Mouse (Mus musculus): ENCODE measurements at regions not wholly inside any gene's neighbourhood (a gene's known extent, or its start where the extent isn't known, plus 50 kb on each side); places are given as distances from the start of the nearest gene placed in this dataset.

DNA sequence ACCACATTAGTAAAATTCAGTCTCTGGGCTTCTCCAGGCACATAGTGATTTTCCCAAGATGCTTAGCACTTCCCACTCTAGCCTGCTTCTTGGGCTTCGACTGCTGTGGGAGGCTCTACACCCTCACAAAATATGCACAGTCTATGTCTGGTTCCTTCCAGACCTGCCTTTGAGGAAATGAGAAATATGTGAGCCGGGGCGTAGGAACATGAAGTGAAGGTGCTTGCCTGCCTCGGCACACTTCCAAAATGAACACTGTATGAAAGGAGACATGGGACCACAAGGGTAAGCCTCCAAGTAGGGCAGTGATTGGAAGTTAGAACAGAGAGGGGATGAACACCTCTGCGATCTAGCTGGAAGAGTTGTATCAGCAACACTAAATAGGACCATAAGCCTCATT is 54.5 kb downstream of the Gm10260 start:
- no peak for DNase-seq (ENCODE audit: inconsistent ontology term)

DNA sequence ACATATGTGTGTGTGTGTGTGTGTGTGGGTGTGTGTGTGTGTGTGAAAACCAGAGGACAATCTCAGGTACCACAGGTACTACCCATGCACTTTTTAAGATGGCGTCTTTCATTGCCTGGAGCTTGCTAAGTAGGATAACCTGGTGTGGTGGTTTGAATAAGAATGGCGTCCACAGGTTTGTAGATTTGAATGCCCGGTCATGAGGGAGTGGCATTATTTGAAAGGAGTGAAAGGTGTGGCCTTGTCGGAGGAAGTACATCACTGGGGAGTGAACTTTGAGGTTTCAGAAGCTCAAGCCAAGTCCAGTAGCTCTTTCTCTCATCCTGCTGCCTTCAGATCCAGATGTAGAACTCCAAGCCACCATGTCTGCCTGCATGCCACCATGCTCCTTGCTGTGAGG is 55.9 kb downstream of the Gm10260 start:
- no peak for DNase-seq (ENCODE audit: inconsistent ontology term)

DNA sequence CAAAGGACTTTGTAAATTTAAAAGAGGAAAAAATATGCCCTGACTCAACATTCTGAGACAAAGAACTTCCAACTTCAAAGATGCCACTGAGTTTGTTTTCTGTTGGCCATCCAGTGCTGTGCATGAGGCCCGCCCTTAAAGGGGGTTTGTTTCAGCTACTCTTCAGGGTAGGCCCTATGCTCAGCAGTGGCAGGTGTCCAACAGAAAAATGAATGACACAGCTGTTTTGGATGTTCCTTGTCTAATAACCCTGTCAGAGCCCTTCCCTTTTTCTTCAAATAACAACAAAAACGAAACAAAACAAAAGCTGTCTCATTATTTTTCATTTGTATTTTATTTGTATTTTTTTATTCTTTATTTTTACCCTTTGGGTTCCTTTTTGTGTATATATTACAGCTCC is 61.5 kb downstream of the Gm10260 start:
- DNase-seq (ENCODE audit: inconsistent ontology term), result no peak

DNA sequence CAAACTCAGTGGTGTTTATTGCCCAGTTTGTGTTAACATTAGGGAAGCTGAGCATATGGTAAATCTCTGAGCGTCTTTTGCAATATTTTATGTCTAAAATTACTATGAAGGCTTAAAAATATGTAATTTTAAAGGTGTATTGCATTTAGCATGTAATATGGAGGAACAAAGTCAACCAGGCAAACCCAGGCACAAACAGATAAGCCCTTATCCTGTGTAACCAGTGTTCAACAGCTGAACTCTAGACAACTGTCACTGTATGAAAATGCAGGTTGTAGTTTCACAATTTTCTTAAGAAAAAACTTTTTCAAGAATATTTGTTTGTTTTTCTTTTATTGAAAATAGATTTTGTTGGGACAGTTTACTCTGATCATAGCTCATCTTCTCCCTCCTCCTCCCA is 62.1 kb downstream of the Gm10260 start:
- DNase-seq (ENCODE audit: inconsistent ontology term), result no peak

DNA sequence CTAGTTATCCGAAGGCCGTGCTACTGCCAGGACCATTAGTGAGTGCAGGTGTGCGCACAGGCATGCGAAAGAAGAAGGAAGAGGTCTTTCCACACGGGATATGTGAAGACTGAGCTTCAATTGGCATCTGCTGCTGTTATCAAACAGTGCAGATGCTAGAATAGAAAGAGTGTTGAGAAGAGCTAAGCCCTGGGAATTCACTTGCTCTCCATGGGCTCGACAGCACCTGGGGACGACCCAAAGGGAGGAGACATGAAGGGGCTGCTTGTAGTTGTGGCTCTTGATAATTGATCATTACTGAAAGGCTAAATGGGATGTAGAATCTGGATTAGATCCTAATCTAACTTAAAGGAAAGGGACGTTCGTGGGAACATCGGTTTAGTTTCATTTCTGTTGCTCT is 63.2 kb downstream of the Gm10260 start:
- no peak for DNase-seq (ENCODE audit: inconsistent ontology term)

DNA sequence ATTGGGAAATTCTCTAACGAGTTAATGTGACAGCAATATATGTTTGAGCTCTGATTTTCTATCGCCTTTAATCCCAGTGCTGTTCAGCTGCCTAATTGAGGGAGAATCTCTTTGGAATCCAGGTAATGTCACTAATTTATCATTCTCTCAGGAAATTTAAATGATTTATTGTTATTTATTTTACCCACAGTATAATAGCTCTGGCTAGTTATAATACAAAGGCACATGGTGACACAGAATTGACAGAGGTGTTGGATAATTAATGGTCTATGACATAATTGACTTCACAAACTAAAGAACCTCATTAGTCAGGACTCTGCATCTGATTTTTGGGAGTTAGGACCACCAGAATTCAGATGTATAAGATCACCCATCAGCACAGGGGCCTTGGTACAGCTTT is 65.4 kb downstream of the Gm10260 start:
- DNase-seq (ENCODE audit: inconsistent ontology term), result no peak

DNA sequence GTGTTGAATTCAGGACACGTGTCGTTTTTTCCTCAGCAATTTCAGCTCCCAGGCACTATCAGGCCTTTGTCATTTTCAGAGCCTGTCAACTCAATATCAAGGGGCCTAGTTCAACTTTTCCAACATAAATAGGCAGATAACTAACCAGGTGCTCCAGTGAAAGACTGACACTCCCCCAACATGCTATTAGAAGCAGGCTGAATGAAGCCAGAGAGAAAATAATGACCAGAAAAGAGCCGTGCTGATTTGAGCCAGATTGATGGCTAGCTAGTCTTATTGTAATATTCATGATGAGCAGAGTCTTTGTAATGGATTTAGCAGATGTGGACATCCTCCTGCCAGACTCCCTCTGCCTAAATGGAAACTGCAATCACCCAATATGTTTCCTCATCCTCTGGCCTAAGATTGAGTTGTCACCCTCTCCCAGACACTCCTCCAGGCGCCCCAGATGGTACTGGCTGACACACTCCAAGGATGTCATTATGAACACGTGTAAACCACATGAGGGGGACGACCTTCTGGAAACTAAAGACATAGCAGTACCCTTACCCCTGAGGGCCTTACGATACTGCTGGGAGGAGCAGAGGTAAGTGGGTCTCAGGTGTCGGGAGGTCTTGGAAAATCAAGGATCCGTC is 66.0 kb downstream of the Gm10260 start:
- no peak for DNase-seq (ENCODE audit: inconsistent ontology term)

DNA sequence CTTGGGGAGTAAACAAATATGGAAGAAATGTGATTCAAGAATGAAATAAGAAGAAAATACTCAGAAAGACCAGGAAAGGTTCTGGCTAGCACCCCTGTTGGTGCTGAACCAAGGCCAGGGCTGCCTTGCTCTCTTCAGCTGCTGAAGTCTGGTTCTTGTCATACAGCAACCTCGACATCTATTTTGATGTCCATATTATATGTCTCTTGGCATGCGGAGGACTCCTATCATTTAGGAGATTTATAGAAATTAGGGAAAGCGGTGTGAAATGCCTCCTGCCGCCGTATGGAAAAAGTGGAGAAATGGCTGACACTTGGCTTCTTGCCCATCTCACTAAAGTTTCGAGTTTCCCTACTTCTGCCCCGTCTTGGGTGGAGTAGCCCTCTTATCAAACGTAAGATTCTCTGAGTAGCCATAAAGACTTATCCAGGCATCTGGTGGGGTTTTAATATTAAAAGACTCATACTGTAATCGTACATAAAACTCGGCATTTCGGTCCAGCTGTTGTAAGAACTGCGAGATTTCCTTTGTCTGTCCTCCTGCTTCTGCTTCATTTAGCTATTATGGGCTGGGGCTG is 72.0 kb downstream of the Gm10260 start:
- DNase-seq (ENCODE audit: inconsistent ontology term), result no peak

DNA sequence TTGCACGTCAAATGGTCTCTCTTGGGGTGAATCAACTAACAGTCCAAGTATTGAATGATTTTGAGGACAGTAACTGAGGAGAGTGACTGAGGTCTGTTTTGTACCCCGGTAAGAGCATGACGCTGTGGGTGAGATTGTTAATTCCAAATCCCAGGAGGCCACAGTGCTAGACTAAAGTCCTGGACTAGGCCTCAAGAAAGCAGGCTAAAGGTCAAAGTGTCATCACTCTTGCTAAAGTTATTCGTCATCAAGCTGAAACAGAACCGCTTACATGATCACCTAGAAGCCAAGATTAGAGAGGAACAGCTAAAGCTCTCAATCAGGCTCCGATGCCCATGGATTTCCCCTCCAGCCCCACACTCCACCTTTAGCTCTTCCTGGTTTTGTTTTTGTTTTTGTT is 76.6 kb downstream of the Gm10260 start:
- DNase-seq (ENCODE audit: inconsistent ontology term), result no peak

DNA sequence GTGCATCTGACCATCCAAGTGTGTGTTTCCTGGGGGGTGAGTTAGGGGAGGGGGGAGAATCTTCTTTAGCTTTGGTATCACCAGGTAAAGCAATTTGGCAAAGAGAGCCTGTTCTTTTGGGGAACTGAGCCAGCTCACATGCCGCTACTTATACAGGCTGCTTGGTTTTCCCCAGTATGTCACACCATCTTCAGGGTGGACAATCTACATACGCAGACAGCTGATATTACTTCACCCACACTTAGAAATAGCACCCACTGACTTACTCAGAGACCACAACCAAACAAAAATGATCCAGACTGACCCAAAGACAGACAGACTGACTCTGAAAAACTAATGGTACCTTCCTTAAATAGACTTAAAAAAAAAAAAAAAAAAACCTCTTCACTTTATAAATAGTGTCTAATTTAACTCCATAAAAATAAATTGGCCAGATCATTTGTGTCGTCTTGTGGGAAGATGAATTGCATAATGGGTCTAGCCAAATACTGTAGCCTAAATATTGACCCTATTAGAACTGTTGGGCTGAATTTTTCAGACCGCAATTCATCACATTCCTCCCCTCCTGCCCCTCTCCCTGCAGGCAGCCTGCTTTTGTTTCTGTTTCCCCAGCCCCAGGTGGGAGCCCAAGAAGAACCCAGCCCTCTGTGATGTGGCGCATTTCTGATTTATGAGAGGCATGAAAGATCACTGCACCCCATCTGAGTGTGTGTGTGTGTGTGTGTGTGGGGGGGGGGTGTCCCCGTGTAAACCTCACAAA is 79.0 kb downstream of the Gm10260 start:
- DNase-seq (ENCODE audit: inconsistent ontology term), result peak; percentile 87

DNA sequence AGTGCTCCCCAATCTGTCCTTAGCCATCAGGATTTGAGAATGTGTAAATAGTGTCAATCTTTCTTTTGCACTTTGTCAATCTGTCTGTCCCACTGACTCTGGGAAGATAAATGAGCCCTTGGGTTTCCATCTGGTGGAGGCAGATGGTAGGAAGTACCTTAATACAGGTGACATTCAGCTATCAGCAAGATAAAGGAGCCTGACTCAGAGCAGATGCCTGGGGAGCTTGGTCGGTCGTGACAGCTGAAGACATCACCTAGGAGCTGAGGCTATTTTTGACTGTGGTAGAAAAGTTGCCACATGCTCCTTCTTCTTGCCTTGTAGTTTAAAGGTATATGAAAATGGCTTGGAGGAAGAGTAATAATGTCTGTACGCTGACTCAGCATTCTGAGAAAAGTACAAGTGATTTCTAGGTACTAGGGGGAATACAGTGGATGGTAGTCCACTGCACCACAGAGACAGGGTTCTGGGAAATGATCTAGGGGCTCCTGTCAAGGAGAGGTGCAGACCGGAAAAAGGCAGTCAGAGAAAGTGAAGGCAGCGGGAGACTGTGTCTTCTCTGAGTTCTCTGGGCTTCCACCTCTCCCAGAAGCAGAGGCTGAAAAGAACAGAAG is 80.0 kb downstream of the Gm10260 start:
- no peak for DNase-seq (ENCODE audit: inconsistent ontology term)

DNA sequence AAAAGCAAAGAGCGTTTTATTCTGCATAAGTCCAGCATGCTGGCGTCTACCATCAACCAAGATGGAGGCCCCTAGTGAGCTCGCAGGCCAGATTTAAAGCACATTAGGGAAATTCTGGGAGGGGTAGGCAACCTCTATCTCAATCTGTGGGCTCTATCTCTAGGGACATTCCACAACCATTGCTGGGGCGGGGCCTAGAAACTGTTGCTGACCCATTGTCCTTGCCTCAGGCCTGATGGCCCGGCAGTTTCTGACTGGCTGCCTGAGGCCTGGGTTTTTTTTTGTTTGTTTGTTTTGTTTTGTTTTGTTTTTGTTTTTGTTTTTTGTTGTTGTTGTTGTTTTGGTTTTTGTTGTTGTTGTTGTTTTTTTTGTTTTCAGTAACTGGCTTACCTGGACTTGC is 81.4 kb downstream of the Gm10260 start:
- DNase-seq (ENCODE audit: inconsistent ontology term), result no peak

DNA sequence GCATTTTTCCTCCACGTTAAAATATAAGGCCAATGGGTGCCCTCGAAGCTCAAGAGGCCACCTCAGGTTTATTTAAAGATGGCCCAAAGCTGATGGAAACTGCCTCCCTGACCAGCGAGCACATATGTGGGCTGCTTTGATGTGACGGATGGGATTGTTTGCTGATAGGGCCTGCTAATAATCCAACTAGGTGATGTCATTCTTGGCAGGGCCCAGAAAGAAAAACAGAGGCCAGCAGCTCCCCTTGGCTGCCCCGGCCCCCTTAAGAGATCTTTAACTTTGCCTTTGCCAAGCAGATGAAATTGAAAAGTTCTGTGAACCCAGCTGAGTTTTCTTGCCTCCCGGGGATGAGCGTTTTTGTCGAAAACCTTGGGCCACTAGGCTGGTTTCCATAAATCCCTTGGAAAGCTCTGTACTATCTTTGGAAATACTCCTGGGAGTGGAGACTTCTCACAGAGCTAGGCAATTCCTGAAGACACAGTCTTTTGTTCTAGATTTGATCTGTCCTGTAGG is 83.8 kb downstream of the Gm10260 start:
- DNase-seq (ENCODE audit: inconsistent ontology term), result no peak

DNA sequence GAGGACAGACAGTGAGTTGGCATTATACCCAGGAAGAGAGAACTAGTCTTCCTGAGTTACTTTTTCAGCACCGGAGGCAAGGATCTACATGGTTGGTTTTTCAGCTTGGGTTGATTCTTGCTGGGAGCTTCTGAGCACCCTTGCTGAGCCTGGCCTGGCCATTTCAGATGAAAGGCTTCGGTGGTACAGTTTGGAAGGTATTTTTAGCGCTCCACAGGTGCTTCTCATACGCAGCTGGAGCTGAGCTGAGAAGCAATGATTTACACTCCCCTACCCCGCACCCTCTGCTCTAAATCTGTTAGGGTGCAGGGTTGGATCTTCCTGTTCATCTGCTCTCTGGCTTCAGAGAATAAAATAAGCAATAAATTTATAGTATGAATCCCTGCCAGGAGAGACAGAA is 87.3 kb downstream of the Gm10260 start:
- DNase-seq (ENCODE audit: inconsistent ontology term), result no peak

DNA sequence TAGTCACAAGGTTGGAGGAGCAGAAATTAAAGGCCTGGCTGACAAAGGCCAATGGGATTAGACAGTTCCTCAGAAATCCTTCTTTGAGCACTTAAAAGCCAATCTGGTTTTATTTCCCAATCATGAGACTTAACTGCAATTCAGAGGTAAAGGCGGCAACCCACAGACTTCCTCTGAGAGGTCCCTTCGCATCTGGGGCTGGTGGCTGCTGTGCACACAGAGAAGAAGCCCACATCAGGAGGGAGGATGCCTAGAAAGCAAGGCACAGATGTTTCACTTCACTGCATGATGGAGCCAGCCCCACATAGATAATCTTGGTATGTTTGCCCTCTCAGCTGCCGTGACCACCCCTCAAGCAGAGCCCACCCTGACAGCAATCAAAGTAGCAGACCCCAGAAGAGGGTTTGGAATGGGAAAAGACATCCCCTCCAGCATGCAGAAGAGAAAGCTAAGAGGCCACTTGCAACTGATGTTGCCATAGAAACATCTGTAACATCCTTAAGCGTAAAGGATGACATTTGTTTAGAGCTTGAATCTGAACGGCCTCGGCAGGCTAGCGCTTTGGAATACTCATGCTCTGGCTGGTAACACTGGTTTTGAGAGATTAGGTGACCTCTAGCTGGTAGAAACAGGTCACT is 88.3 kb downstream of the Gm10260 start:
- DNase-seq (ENCODE audit: inconsistent ontology term), result no peak

DNA sequence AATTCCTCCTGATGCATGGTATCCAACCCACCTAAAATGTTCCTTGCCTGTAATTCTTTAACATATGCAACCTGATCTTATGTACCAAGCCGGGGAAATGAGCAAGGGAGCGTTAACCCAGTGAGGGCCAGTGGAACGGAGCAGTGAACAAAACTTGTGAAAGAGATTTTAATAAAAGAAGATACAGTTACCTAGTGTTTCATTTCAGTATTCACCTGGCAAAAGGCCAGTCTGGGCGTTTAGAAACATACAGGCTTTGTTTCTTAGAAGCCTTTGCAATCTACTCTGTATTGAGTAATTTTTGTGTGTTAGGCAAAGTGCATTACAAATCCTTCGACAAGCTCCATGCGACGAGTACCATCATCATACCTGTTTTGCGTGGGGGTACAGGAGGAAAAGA is 91.1 kb downstream of the Gm10260 start:
- DNase-seq (ENCODE audit: inconsistent ontology term), result no peak

DNA sequence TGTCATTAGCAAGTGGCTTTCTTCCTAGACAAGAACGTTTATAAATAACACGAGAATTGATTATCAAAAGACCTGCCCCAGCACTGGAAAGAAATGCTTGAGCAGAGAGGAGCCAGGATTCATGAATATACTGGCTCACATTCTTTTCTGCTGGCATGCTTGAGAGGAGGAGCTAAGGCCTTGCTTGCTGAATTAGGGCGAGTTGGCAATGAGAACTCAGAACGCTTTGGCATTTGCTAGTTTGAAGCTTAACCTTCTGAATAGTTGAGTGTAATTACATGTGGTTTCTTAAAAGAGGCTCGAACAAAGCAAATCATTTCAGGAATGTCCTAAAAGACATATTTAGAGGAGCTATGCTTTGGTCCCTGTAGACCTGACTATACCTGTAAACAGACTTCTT is 91.5 kb downstream of the Gm10260 start:
- peak; percentile 84 for DNase-seq (ENCODE audit: inconsistent ontology term)

DNA sequence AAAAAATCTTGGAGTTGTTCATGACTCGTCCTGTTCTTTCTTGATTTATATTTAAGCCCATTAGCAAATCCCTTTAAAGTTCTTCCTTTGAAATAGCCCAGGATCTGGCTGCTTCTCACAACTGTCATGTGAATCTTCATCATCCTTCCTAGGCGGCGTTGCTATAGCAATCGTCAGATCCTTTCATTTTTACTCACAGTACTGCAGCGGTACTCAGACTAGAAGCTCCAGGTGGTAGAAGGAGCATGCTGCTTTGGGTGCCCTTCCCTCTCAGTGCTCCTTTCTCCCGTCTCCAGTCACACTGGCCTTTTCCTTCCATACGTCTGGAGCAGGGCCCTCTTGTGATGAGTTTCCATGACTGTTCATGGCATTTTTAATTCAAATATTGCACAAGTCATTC is 93.1 kb downstream of the Gm10260 start:
- no peak for DNase-seq (ENCODE audit: inconsistent ontology term)

DNA sequence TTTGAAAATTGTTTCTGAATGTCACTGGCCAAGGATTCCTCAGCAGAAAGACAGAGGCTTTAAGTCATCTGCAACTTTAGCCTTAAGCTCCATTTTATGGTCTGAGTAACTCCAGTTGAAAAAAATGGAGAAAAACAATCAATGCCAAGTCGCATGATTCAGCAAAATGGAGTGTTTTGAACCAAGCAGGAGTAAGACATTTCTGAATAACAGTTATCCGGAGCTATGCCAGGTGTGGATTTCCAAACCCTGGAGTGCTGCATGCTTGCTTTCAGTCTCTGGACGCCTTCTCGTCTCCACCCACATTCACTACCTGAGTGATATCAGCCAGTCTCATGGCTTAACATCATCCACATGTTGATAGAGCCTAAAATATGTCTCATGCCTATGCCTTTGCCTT is 93.7 kb downstream of the Gm10260 start:
- DNase-seq (ENCODE audit: inconsistent ontology term), result peak; percentile 38

DNA sequence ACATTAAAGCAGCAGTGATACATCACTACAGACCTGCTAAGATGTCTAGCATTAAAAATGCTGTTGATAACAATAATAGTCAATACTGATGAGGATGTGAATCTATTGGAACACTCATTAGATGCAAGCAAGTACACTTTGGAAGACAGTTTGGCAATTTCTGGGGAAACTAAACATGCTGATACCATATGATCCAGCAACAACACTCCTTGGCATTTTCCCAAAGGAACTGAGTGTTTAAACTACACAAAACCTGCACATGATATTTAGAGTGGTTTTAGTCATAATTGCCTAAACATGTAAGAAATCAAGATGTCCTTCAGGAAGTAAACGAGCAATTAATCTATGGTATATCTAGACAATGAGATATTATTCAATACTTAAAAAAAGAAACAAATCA is 95.2 kb downstream of the Gm10260 start:
- no peak for DNase-seq (ENCODE audit: inconsistent ontology term)

DNA sequence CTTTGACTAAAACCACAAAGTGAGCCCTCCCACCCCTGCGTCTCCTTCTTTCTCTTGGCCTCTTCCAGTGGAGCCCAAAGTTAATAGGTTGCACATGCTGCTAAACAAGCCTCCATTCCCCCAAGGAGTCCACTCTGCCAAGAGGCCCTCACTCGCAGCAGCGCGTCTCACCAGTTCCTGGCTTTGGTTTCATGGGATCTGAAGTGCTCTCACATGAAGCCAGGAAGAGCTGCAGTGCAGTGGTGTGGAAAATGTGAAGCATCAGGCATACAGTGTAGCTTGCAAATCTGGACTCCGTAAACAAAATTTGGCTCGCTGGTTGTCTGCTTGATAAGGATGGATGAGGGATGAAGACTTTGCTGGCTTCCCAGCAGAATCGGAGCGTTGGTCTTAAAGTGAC is 97.7 kb downstream of the Gm10260 start:
- DNase-seq (ENCODE audit: inconsistent ontology term), result peak; percentile 44

DNA sequence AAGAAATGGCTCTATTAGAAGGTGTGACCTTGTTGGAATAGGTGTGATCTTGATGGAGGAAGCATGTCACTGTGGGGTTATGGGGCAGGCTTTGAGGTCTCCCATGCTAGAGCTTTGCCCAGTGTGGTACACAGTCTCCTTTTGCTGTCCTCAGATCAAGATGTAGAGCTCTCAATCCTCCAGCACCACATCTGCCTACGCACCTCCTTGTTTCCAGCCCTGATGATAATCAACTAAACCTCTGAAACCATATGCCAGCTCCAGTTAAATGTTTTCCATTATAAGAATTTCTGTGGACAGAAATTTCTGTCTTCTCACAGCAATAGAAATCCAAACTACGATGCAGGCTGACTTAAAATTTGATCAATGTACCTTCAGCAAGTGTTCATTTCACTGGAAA is 103.8 kb downstream of the Gm10260 start:
- DNase-seq (ENCODE audit: inconsistent ontology term), result no peak

Data from Muller cell, postnatal 12 days (primary cell).